Mouse (Mus musculus): Measurements from ENCODE around the gene Snf8. TPM values are rescaled to one million over a fixed set of nuclear protein-coding genes. Genes with fewer than 3 reads are reported as not detected.

Gene Snf8
- polyA plus RNA-seq, 1 experiment from 2014 or later: 107 TPM

GRCm38 (mm10) chr11:96075509-96076220 is 41.0 kb downstream of the Snf8 start, which contains the start of gene Atp5g1:
TSS of gene Atp5g1 (minus strand) at chr11:96075670.
- Histone ChIP-seq H3K4me1 (peaks cover 14% of the 10 kb centered on the region), H3K36me3 (peaks cover 23% of the 10 kb centered on the region), H3K9ac (peak within 1 kb of the TSS; percentile 88), H3K9me3 (no peaks in the 10 kb centered on the region), H3K27ac (peak within 1 kb of the TSS; percentile 76), H3K4me3 (peak within 1 kb of the TSS; percentile 83), H3K27me3 (no peaks in the 10 kb centered on the region), H3K4me2 (peak within 1 kb of the TSS; percentile 90)
- under 1% methylated on average over 37 of the region's 37 CpGs for WGBS
- peak; percentile 96 for ATAC-seq (ENCODE audit: insufficient number of reproducible peaks, insufficient read depth, low FRiP score, low TSS enrichment, low read depth)

GRCm38 (mm10) chr11:96076221-96077105 is 41.8 kb downstream of the Snf8 start:
- Histone ChIP-seq H3K4me1 (peaks cover 14% of the 10 kb centered on the region), H3K27ac (peak overlapping the region; percentile 76), H3K4me3 (peak overlapping the region; percentile 83), H3K27me3 (no peaks in the 10 kb centered on the region), H3K4me2 (peak overlapping the region; percentile 58), H3K9ac (peak overlapping the region; percentile 46; the same call in 1 of the 2 replicates), H3K9me3 (no peaks in the 10 kb centered on the region), H3K36me3 (peaks cover 15% of the 10 kb centered on the region)
- WGBS: 64% methylated on average over 13 of the region's 13 CpGs
- no peak for ATAC-seq (ENCODE audit: insufficient number of reproducible peaks, insufficient read depth, low FRiP score, low TSS enrichment, low read depth)

- 72% methylated on average over 5 of the region's 5 CpGs for WGBS
- no peaks in the 10 kb centered on the region for H3K36me3 ChIP-seq
- H3K4me2 ChIP-seq: no peak overlapping the region
- no peaks in the 10 kb centered on the region for H3K9me3 ChIP-seq
- H3K4me3 ChIP-seq: no peak overlapping the region
- H3K4me1 ChIP-seq: no peaks in the 10 kb centered on the region
- no peak overlapping the region for H3K9ac ChIP-seq
- no peak for ATAC-seq (ENCODE audit: insufficient number of reproducible peaks, insufficient read depth, low FRiP score, low TSS enrichment, low read depth)
- no peak overlapping the region for H3K27ac ChIP-seq
- H3K27me3 ChIP-seq: no peaks in the 10 kb centered on the region
These were observed 46.1 kb downstream of the Snf8 start for GRCm38 (mm10) chr11:96080736-96081135.

- Histone ChIP-seq H3K4me2 (no peak overlapping the region), H3K27ac (no peak overlapping the region), H3K9ac (no peak overlapping the region), H3K9me3 (no peaks in the 10 kb centered on the region), H3K4me1 (no peaks in the 10 kb centered on the region), H3K4me3 (no peak overlapping the region), H3K27me3 (no peaks in the 10 kb centered on the region), H3K36me3 (no peaks in the 10 kb centered on the region)
- no peak for ATAC-seq (ENCODE audit: insufficient number of reproducible peaks, insufficient read depth, low FRiP score, low TSS enrichment, low read depth)
- 71% methylated on average over 3 of the region's 3 CpGs for WGBS
These were observed 48.0 kb downstream of the Snf8 start for GRCm38 (mm10) chr11:96082682-96083081.

GRCm38 (mm10) chr11:96087981-96088380 is 53.3 kb downstream of the Snf8 start:
- H3K27ac ChIP-seq: no peak overlapping the region
- H3K4me2 ChIP-seq: no peak overlapping the region
- WGBS: 87% methylated on average over 6 of the region's 6 CpGs
- no peaks in the 10 kb centered on the region for H3K4me1 ChIP-seq
- no peaks in the 10 kb centered on the region for H3K36me3 ChIP-seq
- peaks cover 5% of the 10 kb centered on the region for H3K9me3 ChIP-seq
- no peak overlapping the region for H3K4me3 ChIP-seq
- H3K9ac ChIP-seq: no peak overlapping the region
- H3K27me3 ChIP-seq: peaks cover 5% of the 10 kb centered on the region; the same call in 1 of the 2 replicates
- ATAC-seq (ENCODE audit: insufficient number of reproducible peaks, insufficient read depth, low FRiP score, low TSS enrichment, low read depth): no peak

GRCm38 (mm10) chr11:96091073-96091472 is 56.4 kb downstream of the Snf8 start:
- no peak for ATAC-seq (ENCODE audit: insufficient number of reproducible peaks, insufficient read depth, low FRiP score, low TSS enrichment, low read depth)
- Histone ChIP-seq H3K9ac (no peak overlapping the region), H3K27me3 (peaks cover 7% of the 10 kb centered on the region; the same call in 1 of the 2 replicates), H3K4me1 (no peaks in the 10 kb centered on the region), H3K4me2 (no peak overlapping the region), H3K27ac (no peak overlapping the region), H3K4me3 (no peak overlapping the region), H3K9me3 (peaks cover 5% of the 10 kb centered on the region), H3K36me3 (no peaks in the 10 kb centered on the region)
- 58% methylated on average over 2 of the region's 2 CpGs for WGBS

GRCm38 (mm10) chr11:96092674-96093291 is 58.1 kb downstream of the Snf8 start:
- Histone ChIP-seq H3K27ac (no peak overlapping the region), H3K4me1 (no peaks in the 10 kb centered on the region), H3K4me2 (no peak overlapping the region), H3K27me3 (peaks cover 7% of the 10 kb centered on the region; the same call in 1 of the 2 replicates), H3K4me3 (no peak overlapping the region), H3K36me3 (no peaks in the 10 kb centered on the region), H3K9ac (no peak overlapping the region), H3K9me3 (peaks cover 5% of the 10 kb centered on the region)
- WGBS: 38% methylated on average over 7 of the region's 7 CpGs
- ATAC-seq (ENCODE audit: insufficient number of reproducible peaks, insufficient read depth, low FRiP score, low TSS enrichment, low read depth): no peak

GRCm38 (mm10) chr11:96093361-96093760 is 58.7 kb downstream of the Snf8 start:
- Histone ChIP-seq H3K36me3 (no peaks in the 10 kb centered on the region), H3K27ac (no peak overlapping the region), H3K4me3 (no peak overlapping the region), H3K9ac (no peak overlapping the region), H3K4me1 (no peaks in the 10 kb centered on the region), H3K27me3 (peaks cover 7% of the 10 kb centered on the region; the same call in 1 of the 2 replicates), H3K9me3 (no peaks in the 10 kb centered on the region; the same call in 1 of the 2 replicates), H3K4me2 (no peak overlapping the region)
- 9% methylated on average over 3 of the region's 3 CpGs for WGBS
- no peak for ATAC-seq (ENCODE audit: insufficient number of reproducible peaks, insufficient read depth, low FRiP score, low TSS enrichment, low read depth)

Other genes starting within 250 kb of the Snf8 start
- gene Phospho1, start 210.4 kb upstream of the Snf8 start, polyA plus RNA-seq (2015; fragmentation: Nextera tagmentation; extraction: Ambion mirVana): 2.3 and 4.6 TPM in 2 replicates
- 12.9 and 13.3 TPM in 2 replicates for gene Gngt2, start 197.7 kb upstream of the Snf8 start, polyA plus RNA-seq (2015; fragmentation: Nextera tagmentation; extraction: Ambion mirVana)
- 4.4 and 7.9 TPM in 2 replicates for gene Abi3, start 192.4 kb upstream of the Snf8 start, polyA plus RNA-seq (2015; fragmentation: Nextera tagmentation; extraction: Ambion mirVana)
- 0.11 and 0.45 TPM in 2 replicates for gene B4galnt2, start 120.0 kb upstream of the Snf8 start, polyA plus RNA-seq (2015; fragmentation: Nextera tagmentation; extraction: Ambion mirVana)
- 52.6 and 65.4 TPM in 2 replicates for gene Igf2bp1, start 28.9 kb upstream of the Snf8 start, polyA plus RNA-seq (2015; fragmentation: Nextera tagmentation; extraction: Ambion mirVana)
- gene Gip, start 10.3 kb upstream of the Snf8 start, polyA plus RNA-seq (2015; fragmentation: Nextera tagmentation; extraction: Ambion mirVana): not detected in 2 replicates
- 39.8 and 43.2 TPM in 2 replicates for gene Ube2z, start 30.5 kb downstream of the Snf8 start, polyA plus RNA-seq (2015; fragmentation: Nextera tagmentation; extraction: Ambion mirVana)
- gene Atp5g1, start 40.8 kb downstream of the Snf8 start, polyA plus RNA-seq (2015; fragmentation: Nextera tagmentation; extraction: Ambion mirVana): 513 and 576 TPM in 2 replicates
- gene Calcoco2, start 77.1 kb downstream of the Snf8 start, polyA plus RNA-seq (2015; fragmentation: Nextera tagmentation; extraction: Ambion mirVana): not detected in 2 replicates
- 0.08 and 0.25 TPM in 2 replicates for gene Ttll6, start 98.9 kb downstream of the Snf8 start, polyA plus RNA-seq (2015; fragmentation: Nextera tagmentation; extraction: Ambion mirVana)
- not detected in 2 replicates for gene Hoxb13, start 159.4 kb downstream of the Snf8 start, polyA plus RNA-seq (2015; fragmentation: Nextera tagmentation; extraction: Ambion mirVana)
- 0.13 TPM in 1 of 2 replicates, not detected in the other for gene Hoxb9, start 236.6 kb downstream of the Snf8 start, polyA plus RNA-seq (2015; fragmentation: Nextera tagmentation; extraction: Ambion mirVana)
- 0.37 TPM in 1 of 2 replicates, not detected in the other for gene Hoxb8, start 247.0 kb downstream of the Snf8 start, polyA plus RNA-seq (2015; fragmentation: Nextera tagmentation; extraction: Ambion mirVana)